Mouse (Mus musculus) frontal cortex, postnatal 36 days (tissue): ENCODE measurements at regions not wholly inside any gene's neighbourhood (a gene's known extent, or its start where the extent isn't known, plus 50 kb on each side); places are given as distances from the start of the nearest gene placed in this dataset.
A peak's percentile ranks its signal among the peaks of the same experiment; 100 is the strongest.
"Not testable (repeated sequence)": the region's sequence is repeated elsewhere in the genome, so short reads cannot be mapped to it uniquely, and the experiment has no call there.

Source experiments
- DNase-seq, 2 experiments: peaks; one replicate each; pipeline ENCODE4 v3.0.0; 2022; ENCODE audit warnings: low spot score in 2 of 2

- DNase-seq, result no peak
Observed at GRCm38 (mm10) chr17:61337094-61337493, 1544.0 kb downstream of the Efna5 start.

- no peak for DNase-seq
Observed at GRCm38 (mm10) chr17:61325401-61325800, 1555.7 kb downstream of the Efna5 start.

- no peak for DNase-seq
Observed at GRCm38 (mm10) chr17:61320865-61321264, 1560.3 kb downstream of the Efna5 start.

- no peak for DNase-seq
Observed at GRCm38 (mm10) chr17:61313424-61313823, 1567.7 kb downstream of the Efna5 start.

GRCm38 (mm10) chr17:61311189-61311588, 1569.9 kb downstream of the Efna5 start:
- DNase-seq, result no peak

GRCm38 (mm10) chr17:61303611-61304010, 1577.5 kb downstream of the Efna5 start:
- no peak for DNase-seq

- DNase-seq, result no peak
Observed at GRCm38 (mm10) chr17:61301984-61302383, 1579.1 kb downstream of the Efna5 start.

- DNase-seq, result no peak
Observed at GRCm38 (mm10) chr17:61301171-61301570, 1579.9 kb downstream of the Efna5 start.

- no peak for DNase-seq
Observed at GRCm38 (mm10) chr17:61291129-61291528, 1590.0 kb downstream of the Efna5 start.

GRCm38 (mm10) chr17:61288590-61288989, 1592.5 kb downstream of the Efna5 start:
- no peak for DNase-seq

GRCm38 (mm10) chr17:61273631-61274030, 1607.5 kb downstream of the Efna5 start:
- DNase-seq, result no peak

- DNase-seq, result not testable (repeated sequence)
Observed at GRCm38 (mm10) chr17:61256526-61256925, 1624.6 kb downstream of the Efna5 start.

- no peak for DNase-seq
Observed at GRCm38 (mm10) chr17:61248411-61248810, 1632.7 kb downstream of the Efna5 start.

- DNase-seq, result no peak
Observed at GRCm38 (mm10) chr17:61217198-61217722, 1663.9 kb downstream of the Efna5 start.

GRCm38 (mm10) chr17:61204316-61204715, 1676.8 kb downstream of the Efna5 start:
- no peak for DNase-seq

GRCm38 (mm10) chr17:61187880-61188279, 1693.2 kb downstream of the Efna5 start:
- not testable (repeated sequence) for DNase-seq

GRCm38 (mm10) chr17:61176586-61176985, 1704.5 kb downstream of the Efna5 start:
- peak in 1 of 2 experiments; percentile 1 for DNase-seq

GRCm38 (mm10) chr17:61159437-61159836, 1721.7 kb downstream of the Efna5 start:
- no peak for DNase-seq

- DNase-seq, result no peak
Observed at GRCm38 (mm10) chr17:61137006-61137405, 1744.1 kb downstream of the Efna5 start.

- DNase-seq, result no peak
Observed at GRCm38 (mm10) chr17:61127767-61128166, 1753.3 kb downstream of the Efna5 start.

- no peak for DNase-seq
Observed at GRCm38 (mm10) chr17:61106302-61106701, 1774.8 kb downstream of the Efna5 start.

GRCm38 (mm10) chr17:61060450-61060849, 1820.7 kb downstream of the Efna5 start:
- DNase-seq, result no peak

- DNase-seq, result no peak
Observed at GRCm38 (mm10) chr17:61058471-61058870, 1822.6 kb downstream of the Efna5 start.

- DNase-seq, result no peak
Observed at GRCm38 (mm10) chr17:61033544-61034251, 1847.4 kb downstream of the Efna5 start.
